Mouse (Mus musculus): Measurements from ENCODE around the gene Frmd4b.

GRCm38 (mm10) chr6:97616658-97617265 lies 579 bp downstream of the Frmd4b start:
- TF ChIP-seq CTCF (IDR thresholded peaks at IDR 0.05; ENCODE audit: extremely low read depth, insufficient read length, insufficient replicate concordance, low read depth, low read length) (no peak), POLR2A (IDR thresholded peaks at IDR 0.05; ENCODE audit: low read depth, low read length) (no peak)

Data from small intestine, adult 2 months (tissue).